Mouse (Mus musculus) liver, adult (tissue): ENCODE measurements around the gene Mogs.

Experiments
- GATA4 ChIP-seq: IDR thresholded peaks from 2 replicates; pipeline ENCODE4 v1.6.1; 2014; ENCODE audit warnings: mild to moderate bottlenecking, low read length; ENCODE audit not compliant: insufficient replicate concordance

Gene Mogs

GRCm38 (mm10) chr6:83145209-83145608 lies 29.9 kb downstream of the Mogs start:
- no peak for TF ChIP-seq GATA4

GRCm38 (mm10) chr6:83145805-83146204 lies 30.5 kb downstream of the Mogs start:
- TF ChIP-seq GATA4 = peak; percentile 11; the same call in 1 of the 2 replicates

- no peak for TF ChIP-seq GATA4
These were observed 32.0 kb downstream of the Mogs start for GRCm38 (mm10) chr6:83147280-83147679.

- no peak for TF ChIP-seq GATA4
These were observed 36.4 kb downstream of the Mogs start for GRCm38 (mm10) chr6:83151721-83152120.

GRCm38 (mm10) chr6:83153038-83153437 lies 37.7 kb downstream of the Mogs start:
- TF ChIP-seq GATA4 = no peak

- no peak for TF ChIP-seq GATA4
These were observed 38.2 kb downstream of the Mogs start for GRCm38 (mm10) chr6:83153485-83153884.

- no peak for TF ChIP-seq GATA4
These were observed 40.4 kb downstream of the Mogs start for GRCm38 (mm10) chr6:83155552-83156238.

GRCm38 (mm10) chr6:83156259-83156684 lies 41.0 kb downstream of the Mogs start, which contains the start of the genes Wdr54 and 1700003E16Rik:
TSS of gene Wdr54 (minus strand) at chr6:83156397.
TSS of gene 1700003E16Rik (plus strand) at chr6:83156404.
- TF ChIP-seq GATA4 = no peak

- no peak for TF ChIP-seq GATA4
These were observed 46.1 kb downstream of the Mogs start for GRCm38 (mm10) chr6:83161442-83161841.

GRCm38 (mm10) chr6:83161921-83162641 lies 46.8 kb downstream of the Mogs start:
- TF ChIP-seq GATA4 = no peak

GRCm38 (mm10) chr6:83162701-83163100 lies 47.4 kb downstream of the Mogs start:
- TF ChIP-seq GATA4 = no peak

- no peak for TF ChIP-seq GATA4
These were observed 49.8 kb downstream of the Mogs start for GRCm38 (mm10) chr6:83165026-83165606.

- peak; percentile 56; the same call in 1 of the 2 replicates for TF ChIP-seq GATA4
These were observed 50.4 kb downstream of the Mogs start, which contains the start of gene Dctn1 for GRCm38 (mm10) chr6:83165607-83166242. TSS of gene Dctn1 (plus strand) at chr6:83165920.

- no peak for TF ChIP-seq GATA4
These were observed 50.9 kb downstream of the Mogs start for GRCm38 (mm10) chr6:83166243-83166630.
